Mouse (Mus musculus) neural tube, embryonic 14.5 days (tissue): ENCODE measurements around the gene Map1b. TPM values are rescaled to one million over a fixed set of nuclear protein-coding genes. Genes with fewer than 3 reads are reported as not detected.

Source experiments
- ATAC-seq: fragments of 200-750 bp; cut with Nextera tagmentation; 2 replicates; pipeline ENCODE4 v1.8.0; 2017; ENCODE audit warnings: low read depth, mild to moderate bottlenecking, moderate TSS enrichment, moderate library complexity
- H3K27ac ChIP-seq: fragments of 300-500 bp; sonication (generic); 2 replicates; pipeline ENCODE4 v1.5.1; 2014; ENCODE audit warnings: low read depth, mild to moderate bottlenecking, control low read depth, low read length, moderate library complexity, mixed read lengths
- H3K27me3 ChIP-seq: fragments of 300-500 bp; sonication (generic); 2 replicates; pipeline ENCODE4 v1.6.1; 2014; ENCODE audit warnings: low read length; ENCODE audit not compliant: control insufficient read depth, insufficient read depth
- H3K36me3 ChIP-seq: fragments of 300-500 bp; sonication (generic); 2 replicates; pipeline ENCODE4 v1.6.1; 2014; ENCODE audit warnings: low read length, mixed read lengths; ENCODE audit not compliant: control insufficient read depth, insufficient read depth
- H3K4me1 ChIP-seq: fragments of 300-500 bp; sonication (generic); 2 replicates; pipeline ENCODE4 v1.6.1; 2014; ENCODE audit warnings: low read length; ENCODE audit not compliant: control insufficient read depth, insufficient read depth
- H3K4me2 ChIP-seq: fragments of 300-500 bp; sonication (generic); 2 replicates; pipeline ENCODE4 v1.6.1; 2014; ENCODE audit warnings: mild to moderate bottlenecking, low read depth, low read length, control low read depth
- H3K4me3 ChIP-seq: fragments of 300-500 bp; sonication (generic); 2 replicates; pipeline ENCODE4 v1.5.1; 2014; ENCODE audit warnings: low read depth, low read length, control low read depth, mixed read lengths
- H3K9ac ChIP-seq: fragments of 300-500 bp; sonication (generic); replicated peaks from 2 replicates; pipeline ENCODE4 v1.6.1; 2014; ENCODE audit warnings: low read depth, mild to moderate bottlenecking, control low read depth, low read length, mixed read lengths
- H3K9me3 ChIP-seq: fragments of 300-500 bp; sonication (generic); 2 replicates; pipeline ENCODE4 v1.6.1; 2016; ENCODE audit warnings: low read length; ENCODE audit not compliant: control insufficient read depth
- WGBS: fragments of 180-500 bp; shearing (Covaris S2); extraction: QIAGEN DNeasy Blood & Tissue Kit; methylation state at CpG from one replicate; pipeline ENCODE4 v1.1.7; 2014; 5-methylcytosine and 5-hydroxymethylcytosine counted together
- polyA plus RNA-seq: library from polyadenylated mRNA; unstranded; fragments of >200 nt; fragmentation: Nextera tagmentation; extraction: Ambion mirVana; gene quantifications from 2 replicates; pipeline ENCODE4 v1.2.1, GENCODE M21; 2014

The Map1b gene
- polyA plus RNA-seq, 1 experiment from 2014 or later = 2,267 TPM

- WGBS = 70% methylated on average over 8 of the region's 8 CpGs
- Histone ChIP-seq H3K4me2 (no peak overlapping the region), H3K9me3 (no peaks in the 10 kb centered on the region)
These were observed 38.6 kb upstream of the Map1b start for GRCm38 (mm10) chr13:99554960-99555359.

GRCm38 (mm10) chr13:99554466-99554865 is 38.1 kb upstream of the Map1b start:
- Histone ChIP-seq H3K9ac (no peak overlapping the region), H3K9me3 (no peaks in the 10 kb centered on the region), H3K36me3 (no peaks in the 10 kb centered on the region), H3K4me1 (peaks cover 8% of the 10 kb centered on the region; the same call in 1 of the 2 replicates), H3K27ac (no peak overlapping the region), H3K4me2 (no peak overlapping the region), H3K4me3 (no peak overlapping the region), H3K27me3 (no peaks in the 10 kb centered on the region)
- ATAC-seq = no peak
- 91% methylated on average over 6 of the region's 6 CpGs for WGBS

More at GRCm38 (mm10) chr13:99554960-99555359, 38.6 kb upstream of the Map1b start:
- Histone ChIP-seq H3K27ac (no peak overlapping the region), H3K4me3 (no peak overlapping the region), H3K9ac (no peak overlapping the region), H3K27me3 (no peaks in the 10 kb centered on the region), H3K36me3 (no peaks in the 10 kb centered on the region), H3K4me1 (peaks cover 3% of the 10 kb centered on the region; the same call in 1 of the 2 replicates)
- no peak for ATAC-seq

GRCm38 (mm10) chr13:99552381-99552780 is 36.0 kb upstream of the Map1b start:
- 93% methylated on average over 4 of the region's 4 CpGs for WGBS
- peaks cover 10% of the 10 kb centered on the region; the same call in 1 of the 2 replicates for H3K4me1 ChIP-seq
- no peak for ATAC-seq
- no peaks in the 10 kb centered on the region for H3K27me3 ChIP-seq
- H3K9me3 ChIP-seq = no peaks in the 10 kb centered on the region
- H3K9ac ChIP-seq = no peak overlapping the region
- no peak overlapping the region for H3K4me3 ChIP-seq
- H3K27ac ChIP-seq = no peak overlapping the region
- no peaks in the 10 kb centered on the region for H3K36me3 ChIP-seq
- no peak overlapping the region for H3K4me2 ChIP-seq

- Histone ChIP-seq H3K4me1 (peaks cover 10% of the 10 kb centered on the region; the same call in 1 of the 2 replicates), H3K36me3 (no peaks in the 10 kb centered on the region), H3K27ac (no peak overlapping the region), H3K4me2 (no peak overlapping the region), H3K4me3 (no peak overlapping the region), H3K27me3 (no peaks in the 10 kb centered on the region), H3K9me3 (no peaks in the 10 kb centered on the region), H3K9ac (no peak overlapping the region)
- ATAC-seq = no peak
- 61% methylated on average over 12 of the region's 12 CpGs for WGBS
These were observed 34.5 kb upstream of the Map1b start for GRCm38 (mm10) chr13:99550679-99551369.

- Histone ChIP-seq H3K36me3 (no peaks in the 10 kb centered on the region), H3K27me3 (no peaks in the 10 kb centered on the region), H3K4me3 (no peak overlapping the region), H3K4me1 (peaks cover 10% of the 10 kb centered on the region; the same call in 1 of the 2 replicates), H3K9ac (no peak overlapping the region), H3K27ac (peak overlapping the region; percentile 18; the same call in 1 of the 2 replicates), H3K4me2 (no peak overlapping the region), H3K9me3 (no peaks in the 10 kb centered on the region)
- ATAC-seq = no peak
- WGBS = 46% methylated on average over 4 of the region's 4 CpGs
These were observed 33.7 kb upstream of the Map1b start for GRCm38 (mm10) chr13:99550060-99550459.

- peak; percentile 74 for ATAC-seq
- peak overlapping the region; percentile 18; the same call in 1 of the 2 replicates for H3K27ac ChIP-seq
- H3K9ac ChIP-seq = 0 out of 2 replicates have a peak overlapping the region, but pooled peaks have one; percentile 28
- no peaks in the 10 kb centered on the region for H3K9me3 ChIP-seq
- no peak overlapping the region for H3K4me3 ChIP-seq
- H3K4me1 ChIP-seq = peaks cover 10% of the 10 kb centered on the region; the same call in 1 of the 2 replicates
- H3K4me2 ChIP-seq = no peak overlapping the region
- no peaks in the 10 kb centered on the region for H3K27me3 ChIP-seq
- H3K36me3 ChIP-seq = no peaks in the 10 kb centered on the region
- 7% methylated on average over 9 of the region's 9 CpGs for WGBS
These were observed 33.2 kb upstream of the Map1b start for GRCm38 (mm10) chr13:99549584-99549983.

GRCm38 (mm10) chr13:99546832-99547231 is 30.5 kb upstream of the Map1b start:
- no peaks in the 10 kb centered on the region for H3K27me3 ChIP-seq
- H3K27ac ChIP-seq = no peak overlapping the region
- no peak overlapping the region for H3K4me2 ChIP-seq
- H3K36me3 ChIP-seq = no peaks in the 10 kb centered on the region
- 60% methylated on average over 5 of the region's 5 CpGs for WGBS
- H3K4me1 ChIP-seq = peaks cover 14% of the 10 kb centered on the region; the same call in 1 of the 2 replicates
- H3K9ac ChIP-seq = no peak overlapping the region
- no peaks in the 10 kb centered on the region for H3K9me3 ChIP-seq
- ATAC-seq = no peak
- H3K4me3 ChIP-seq = no peak overlapping the region

GRCm38 (mm10) chr13:99545201-99545600 is 28.9 kb upstream of the Map1b start:
- no peak for ATAC-seq
- H3K27me3 ChIP-seq = no peaks in the 10 kb centered on the region
- H3K4me2 ChIP-seq = no peak overlapping the region
- H3K9me3 ChIP-seq = no peaks in the 10 kb centered on the region
- no peak overlapping the region for H3K9ac ChIP-seq
- no peaks in the 10 kb centered on the region for H3K36me3 ChIP-seq
- H3K27ac ChIP-seq = no peak overlapping the region
- no peak overlapping the region for H3K4me3 ChIP-seq
- WGBS = 78% methylated on average over 6 of the region's 6 CpGs
- H3K4me1 ChIP-seq = peaks cover 17% of the 10 kb centered on the region; the same call in 1 of the 2 replicates
